Mouse (Mus musculus): ENCODE measurements around the gene Gm37240. TPM values are rescaled to one million over a fixed set of nuclear protein-coding genes. Genes with fewer than 3 reads are reported as not detected.

Gene Gm37240
- polyA plus RNA-seq, 1 experiment from 2014 or later: 15.1 TPM

- H3K27ac ChIP-seq (ENCODE audit: low read depth, low read length): no peak overlapping the region
- WGBS: 94% methylated on average over 5 of the region's 5 CpGs
- no peak overlapping the region for H3K4me3 ChIP-seq (ENCODE audit: low read length)
Observed at GRCm38 (mm10) chr3:85592640-85593252, 294.6 kb downstream of the Gm37240 start.

GRCm38 (mm10) chr3:85592067-85592466 is 295.3 kb downstream of the Gm37240 start:
- H3K4me2 ChIP-seq (replicated peaks; ENCODE audit: low read depth, low read length): no peak overlapping the region
- H3K4me1 ChIP-seq (ENCODE audit: control insufficient read depth, insufficient read depth, low read length): no peaks in the 10 kb centered on the region
- no peaks in the 10 kb centered on the region for H3K9me3 ChIP-seq (ENCODE audit: control insufficient read depth, low read length)
- H3K36me3 ChIP-seq (ENCODE audit: control insufficient read depth, insufficient read depth, low read length): no peaks in the 10 kb centered on the region; the same call in 1 of the 2 replicates
- H3K9ac ChIP-seq (ENCODE audit: low read depth, low read length): no peak overlapping the region
- H3K27ac ChIP-seq (ENCODE audit: low read depth, low read length): no peak overlapping the region
- no peak for ATAC-seq (ENCODE audit: low FRiP score, low TSS enrichment)
- no peaks in the 10 kb centered on the region for H3K27me3 ChIP-seq (ENCODE audit: control insufficient read depth, insufficient read depth, low read length)
- 59% methylated on average over 4 of the region's 4 CpGs for WGBS
- H3K4me3 ChIP-seq (ENCODE audit: low read length): no peak overlapping the region

More at GRCm38 (mm10) chr3:85592640-85593252, 294.6 kb downstream of the Gm37240 start:
- no peak for ATAC-seq (ENCODE audit: low FRiP score, low TSS enrichment)
- H3K4me1 ChIP-seq (ENCODE audit: control insufficient read depth, insufficient read depth, low read length): no peaks in the 10 kb centered on the region
- H3K9me3 ChIP-seq (ENCODE audit: control insufficient read depth, low read length): no peaks in the 10 kb centered on the region
- no peaks in the 10 kb centered on the region for H3K27me3 ChIP-seq (ENCODE audit: control insufficient read depth, insufficient read depth, low read length)
- no peaks in the 10 kb centered on the region; the same call in 1 of the 2 replicates for H3K36me3 ChIP-seq (ENCODE audit: control insufficient read depth, insufficient read depth, low read length)
- no peak overlapping the region for H3K4me2 ChIP-seq (replicated peaks; ENCODE audit: low read depth, low read length)
- H3K9ac ChIP-seq (ENCODE audit: low read depth, low read length): no peak overlapping the region

GRCm38 (mm10) chr3:85590090-85590754 is 297.1 kb downstream of the Gm37240 start:
- ATAC-seq (ENCODE audit: low FRiP score, low TSS enrichment): no peak
- no peak overlapping the region for H3K27ac ChIP-seq (ENCODE audit: low read depth, low read length)
- H3K36me3 ChIP-seq (ENCODE audit: control insufficient read depth, insufficient read depth, low read length): no peaks in the 10 kb centered on the region; the same call in 1 of the 2 replicates
- H3K4me2 ChIP-seq (replicated peaks; ENCODE audit: low read depth, low read length): no peak overlapping the region
- no peaks in the 10 kb centered on the region for H3K9me3 ChIP-seq (ENCODE audit: control insufficient read depth, low read length)
- no peaks in the 10 kb centered on the region for H3K27me3 ChIP-seq (ENCODE audit: control insufficient read depth, insufficient read depth, low read length)
- 88% methylated on average over 3 of the region's 3 CpGs for WGBS
- no peak overlapping the region for H3K4me3 ChIP-seq (ENCODE audit: low read length)
- no peak overlapping the region for H3K9ac ChIP-seq (ENCODE audit: low read depth, low read length)
- no peaks in the 10 kb centered on the region for H3K4me1 ChIP-seq (ENCODE audit: control insufficient read depth, insufficient read depth, low read length)

GRCm38 (mm10) chr3:85588701-85589100 is 298.6 kb downstream of the Gm37240 start:
- no peak for ATAC-seq (ENCODE audit: low FRiP score, low TSS enrichment)
- WGBS: 54% methylated on average over 2 of the region's 2 CpGs

GRCm38 (mm10) chr3:85584966-85585365 is 302.4 kb downstream of the Gm37240 start:
- no peak for ATAC-seq (ENCODE audit: low FRiP score, low TSS enrichment)
- Histone ChIP-seq H3K9ac (ENCODE audit: low read depth, low read length) (no peak overlapping the region), H3K27ac (ENCODE audit: low read depth, low read length) (no peak overlapping the region), H3K27me3 (ENCODE audit: control insufficient read depth, insufficient read depth, low read length) (no peaks in the 10 kb centered on the region), H3K36me3 (ENCODE audit: control insufficient read depth, insufficient read depth, low read length) (no peaks in the 10 kb centered on the region; the same call in 1 of the 2 replicates), H3K4me1 (ENCODE audit: control insufficient read depth, insufficient read depth, low read length) (no peaks in the 10 kb centered on the region), H3K9me3 (ENCODE audit: control insufficient read depth, low read length) (no peaks in the 10 kb centered on the region), H3K4me3 (ENCODE audit: low read length) (no peak overlapping the region), H3K4me2 (replicated peaks; ENCODE audit: low read depth, low read length) (no peak overlapping the region)
- 85% methylated on average over 4 of the region's 4 CpGs for WGBS

More at GRCm38 (mm10) chr3:85588701-85589100, 298.6 kb downstream of the Gm37240 start:
- Histone ChIP-seq H3K27ac (ENCODE audit: low read depth, low read length) (no peak overlapping the region), H3K4me3 (ENCODE audit: low read length) (no peak overlapping the region), H3K9me3 (ENCODE audit: control insufficient read depth, low read length) (no peaks in the 10 kb centered on the region), H3K4me1 (ENCODE audit: control insufficient read depth, insufficient read depth, low read length) (no peaks in the 10 kb centered on the region), H3K4me2 (replicated peaks; ENCODE audit: low read depth, low read length) (no peak overlapping the region), H3K9ac (ENCODE audit: low read depth, low read length) (0 out of 2 replicates have a peak overlapping the region, but pooled peaks have one; percentile 4), H3K27me3 (ENCODE audit: control insufficient read depth, insufficient read depth, low read length) (no peaks in the 10 kb centered on the region), H3K36me3 (ENCODE audit: control insufficient read depth, insufficient read depth, low read length) (no peaks in the 10 kb centered on the region; the same call in 1 of the 2 replicates)

GRCm38 (mm10) chr3:85583194-85583593 is 304.1 kb downstream of the Gm37240 start:
- Histone ChIP-seq H3K9me3 (ENCODE audit: control insufficient read depth, low read length) (no peaks in the 10 kb centered on the region), H3K9ac (ENCODE audit: low read depth, low read length) (no peak overlapping the region), H3K27ac (ENCODE audit: low read depth, low read length) (no peak overlapping the region), H3K36me3 (ENCODE audit: control insufficient read depth, insufficient read depth, low read length) (no peaks in the 10 kb centered on the region), H3K4me1 (ENCODE audit: control insufficient read depth, insufficient read depth, low read length) (no peaks in the 10 kb centered on the region), H3K4me3 (ENCODE audit: low read length) (no peak overlapping the region), H3K4me2 (replicated peaks; ENCODE audit: low read depth, low read length) (no peak overlapping the region), H3K27me3 (ENCODE audit: control insufficient read depth, insufficient read depth, low read length) (no peaks in the 10 kb centered on the region)
- WGBS: 83% methylated on average over 5 of the region's 5 CpGs
- ATAC-seq (ENCODE audit: low FRiP score, low TSS enrichment): no peak

- ATAC-seq (ENCODE audit: low FRiP score, low TSS enrichment): no peak
- Histone ChIP-seq H3K4me2 (replicated peaks; ENCODE audit: low read depth, low read length) (no peak overlapping the region), H3K4me3 (ENCODE audit: low read length) (no peak overlapping the region), H3K9ac (ENCODE audit: low read depth, low read length) (no peak overlapping the region), H3K27ac (ENCODE audit: low read depth, low read length) (no peak overlapping the region), H3K4me1 (ENCODE audit: control insufficient read depth, insufficient read depth, low read length) (no peaks in the 10 kb centered on the region), H3K9me3 (ENCODE audit: control insufficient read depth, low read length) (no peaks in the 10 kb centered on the region), H3K36me3 (ENCODE audit: control insufficient read depth, insufficient read depth, low read length) (no peaks in the 10 kb centered on the region), H3K27me3 (ENCODE audit: control insufficient read depth, insufficient read depth, low read length) (no peaks in the 10 kb centered on the region)
- 77% methylated on average over 2 of the region's 2 CpGs for WGBS
Observed at GRCm38 (mm10) chr3:85582726-85583125, 304.6 kb downstream of the Gm37240 start.

GRCm38 (mm10) chr3:85573864-85574830 is 313.2 kb downstream of the Gm37240 start, which contains the start of gene Gatb:
Gene Gatb, plus strand, starts transcription at chr3:85574119.
- no peaks in the 10 kb centered on the region for H3K9me3 ChIP-seq (ENCODE audit: control insufficient read depth, low read length)
- H3K4me1 ChIP-seq (ENCODE audit: control insufficient read depth, insufficient read depth, low read length): no peaks in the 10 kb centered on the region
- peak; percentile 100 for ATAC-seq (ENCODE audit: low FRiP score, low TSS enrichment)
- H3K4me2 ChIP-seq (replicated peaks; ENCODE audit: low read depth, low read length): peak within 1 kb of the TSS; percentile 53
- H3K27me3 ChIP-seq (ENCODE audit: control insufficient read depth, insufficient read depth, low read length): no peaks in the 10 kb centered on the region
- peak within 1 kb of the TSS; percentile 74 for H3K4me3 ChIP-seq (ENCODE audit: low read length)
- H3K9ac ChIP-seq (ENCODE audit: low read depth, low read length): peak within 1 kb of the TSS; percentile 77
- WGBS: 3% methylated on average over 41 of the region's 41 CpGs
- 0 out of 2 replicates have a peak within 1 kb of the TSS, but pooled peaks have one; percentile 61 for H3K27ac ChIP-seq (ENCODE audit: low read depth, low read length)
- no peaks in the 10 kb centered on the region for H3K36me3 ChIP-seq (ENCODE audit: control insufficient read depth, insufficient read depth, low read length)
